Mouse (Mus musculus) adrenal gland, postnatal 36 days (tissue): ENCODE results near the gene Zfp12. TPM values are rescaled to one million over a fixed set of nuclear protein-coding genes. Genes with fewer than 3 reads are reported as not detected.

Source experiments
- DNase-seq, 2 experiments: peaks; one replicate each; pipeline ENCODE4 v3.0.0; 2021; ENCODE audit warnings: mixed read lengths in 1 of 2
- total RNA-seq, 2 experiments: library from RNA; stranded (reverse); gene quantifications; 2 replicates each; pipeline ENCODE4 v1.2.3; 2021

Gene Zfp12
- total RNA-seq, 2 experiments from 2014 or later = 22.2 to 22.9 TPM

GRCm38 (mm10) chr5:143266794-143267193, 31.8 kb downstream of the Zfp12 start:
- DNase-seq = no peak

- no peak for DNase-seq
Observed at GRCm38 (mm10) chr5:143268985-143269362, 34.0 kb downstream of the Zfp12 start.

DNA sequence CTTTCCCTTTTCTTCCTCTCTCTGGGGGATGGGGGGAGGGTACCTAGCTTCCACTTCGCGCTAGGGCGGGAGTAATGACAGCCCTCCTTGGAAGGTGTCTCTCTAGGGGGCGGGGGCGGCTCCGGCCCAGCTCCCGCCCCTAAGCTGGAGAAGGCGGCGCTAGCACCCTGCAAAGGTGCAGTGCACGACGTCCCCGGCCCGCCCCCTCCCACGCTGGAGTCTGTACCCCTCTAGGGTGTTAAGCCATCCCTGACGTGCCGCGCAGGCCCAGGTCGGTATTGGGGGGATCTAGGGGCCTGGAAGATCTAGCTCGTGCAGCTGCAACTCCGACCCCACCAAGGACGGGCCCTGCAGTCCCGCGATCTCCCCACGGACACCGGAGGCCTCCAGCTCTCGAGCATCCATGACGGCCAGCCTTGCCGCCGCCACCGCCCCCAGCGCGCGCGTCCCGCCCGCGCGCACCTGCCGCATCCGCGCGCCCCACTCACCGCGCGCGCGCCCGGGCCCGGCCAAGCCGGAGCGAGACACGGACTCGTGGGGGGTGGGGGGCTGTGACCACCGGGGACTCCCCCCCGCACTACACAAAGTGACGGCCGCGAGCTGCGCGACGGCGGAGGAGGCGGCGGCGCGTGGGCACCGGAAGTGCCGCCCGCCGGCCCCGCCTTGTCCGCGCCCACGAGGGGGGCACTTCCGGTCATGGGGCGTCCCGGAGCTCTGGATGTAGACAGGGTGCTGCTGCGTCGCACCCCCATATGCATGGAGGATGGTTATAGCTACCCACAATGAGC, 34.6 kb downstream of the Zfp12 start, which contains the start of gene Zfp316:
TSS of gene Zfp316 (minus strand) at position 660 of the 788 bp plus-strand sequence.
- peak; percentile 74 to 89 for DNase-seq

DNA sequence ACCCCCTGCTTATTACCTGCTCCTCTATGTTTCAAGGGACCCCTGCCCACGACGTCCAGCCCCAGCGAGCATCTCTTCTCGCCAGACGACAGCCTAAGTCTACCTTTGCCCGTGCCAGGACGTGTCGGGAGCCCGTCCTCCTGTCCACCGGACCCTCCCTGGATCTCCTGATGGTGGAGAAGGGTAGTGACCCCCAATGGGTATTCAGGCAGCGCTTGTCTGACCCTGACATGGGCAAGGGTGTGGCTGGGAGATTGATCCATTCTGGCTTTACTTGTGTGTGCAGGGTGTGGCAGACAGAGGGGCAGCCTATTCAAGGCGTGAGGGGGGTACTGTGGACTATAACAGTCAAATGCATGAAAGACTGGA, 35.2 kb downstream of the Zfp12 start:
- no peak for DNase-seq

DNA sequence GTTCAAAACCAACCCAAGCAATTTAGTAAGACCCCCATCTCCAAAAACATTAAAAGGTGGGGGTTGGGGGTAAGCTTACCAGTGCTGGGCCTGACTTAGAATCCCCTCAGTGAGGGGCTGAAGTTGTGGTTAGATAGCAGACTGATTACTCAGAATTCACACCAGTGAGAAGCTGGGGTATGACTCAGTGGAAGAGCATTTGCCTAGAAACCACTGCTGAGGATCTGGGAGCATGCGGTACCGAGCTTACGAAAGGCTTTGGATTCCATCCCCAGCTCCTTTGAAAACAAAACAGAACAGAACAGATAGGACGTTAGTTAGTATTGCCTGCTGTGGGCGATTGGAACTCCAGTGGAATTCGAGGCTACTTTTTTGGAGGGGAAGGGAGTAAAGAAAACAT, 36.7 kb downstream of the Zfp12 start:
- DNase-seq = peak in 1 of 2 experiments; percentile 40

DNA sequence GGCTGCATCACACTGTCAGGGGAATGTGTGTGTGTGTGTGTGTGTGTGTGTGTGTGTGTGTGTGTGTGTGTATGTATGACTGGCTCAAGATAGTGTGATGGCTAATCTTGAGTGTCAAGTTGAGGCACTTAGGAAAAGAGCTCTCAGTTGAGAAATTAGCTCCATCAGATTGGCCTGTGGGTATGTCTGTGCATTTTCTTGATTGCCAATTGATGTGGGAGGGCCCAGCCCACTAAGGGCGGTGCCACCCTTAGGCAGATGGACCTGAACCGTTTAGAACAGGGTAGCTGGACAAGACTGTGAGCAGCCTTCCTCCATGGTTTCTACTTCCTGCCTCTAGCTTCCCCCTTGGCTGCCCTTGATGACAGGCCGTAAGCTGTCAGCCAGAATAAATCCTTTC, 37.1 kb downstream of the Zfp12 start:
- no peak for DNase-seq

GRCm38 (mm10) chr5:143272540-143273330, 37.8 kb downstream of the Zfp12 start:
- DNase-seq = no peak

DNA sequence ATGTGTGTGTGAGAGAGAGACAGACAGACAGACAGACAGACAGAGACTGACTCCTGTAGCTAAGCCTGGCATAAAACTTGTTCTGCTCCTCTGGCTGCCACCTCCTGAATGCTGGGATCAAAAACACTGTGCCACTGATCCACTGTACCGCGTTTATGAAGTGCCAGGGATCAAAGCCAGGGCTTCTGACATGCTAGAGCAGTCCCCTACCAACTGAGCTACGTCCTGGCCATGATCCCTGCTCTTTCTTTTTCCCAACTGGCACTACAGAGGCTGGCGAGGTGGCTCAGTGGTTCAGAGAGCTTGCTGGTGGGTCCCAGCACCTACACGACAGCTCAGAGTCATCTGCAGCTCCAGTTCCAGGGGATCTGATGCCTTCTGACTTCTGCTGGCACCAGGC, 40.8 kb downstream of the Zfp12 start:
- DNase-seq = no peak

DNA sequence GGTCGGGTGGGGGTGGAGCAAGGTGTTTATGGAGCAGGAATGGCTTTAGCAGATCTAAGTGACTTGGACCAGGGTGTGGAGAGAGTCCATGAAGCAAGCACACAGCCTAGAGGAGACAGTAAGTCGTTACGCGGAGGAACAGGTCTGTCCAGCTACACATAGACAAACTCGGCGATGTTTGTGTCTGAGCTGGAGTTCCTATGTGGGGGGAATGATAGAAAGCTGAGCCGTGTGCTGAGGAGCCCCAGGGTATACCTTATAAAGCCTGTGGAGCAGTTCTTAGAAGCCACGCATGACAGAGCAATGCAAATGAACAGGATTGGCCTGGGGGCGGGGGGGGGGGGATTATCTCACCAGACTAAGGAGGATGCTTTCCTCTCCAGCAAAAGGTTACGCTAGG, 44.3 kb downstream of the Zfp12 start:
- no peak for DNase-seq

- peak in 1 of 2 experiments; percentile 37 for DNase-seq
Observed at GRCm38 (mm10) chr5:143284762-143285161, 49.8 kb downstream of the Zfp12 start.

GRCm38 (mm10) chr5:143287774-143288328, 52.9 kb downstream of the Zfp12 start:
- DNase-seq = peak; percentile 12 to 13

GRCm38 (mm10) chr5:143288378-143288911, 53.5 kb downstream of the Zfp12 start:
- DNase-seq = no peak

DNA sequence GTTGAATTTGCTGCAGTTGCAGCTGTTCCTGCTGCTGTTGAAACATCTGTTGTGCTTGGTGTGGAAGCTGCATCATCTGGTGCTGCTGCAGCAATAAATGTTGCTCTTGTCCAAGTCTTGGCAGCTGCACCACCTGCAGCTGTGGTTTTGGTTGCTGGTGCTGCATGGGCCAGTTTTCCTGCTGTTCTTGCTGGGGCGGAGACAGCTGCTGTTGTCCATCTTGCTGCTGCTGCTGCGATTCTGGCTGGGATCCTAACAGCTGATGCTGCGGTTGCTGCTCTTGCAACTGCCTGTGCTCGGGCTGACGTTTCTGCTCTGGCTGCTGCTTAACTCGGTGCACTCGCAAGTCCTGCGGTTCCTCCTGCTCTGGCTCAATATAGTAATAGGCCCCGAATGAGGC, 54.3 kb downstream of the Zfp12 start:
- DNase-seq = no peak

- DNase-seq = no peak
Observed at GRCm38 (mm10) chr5:143292879-143293278, 57.9 kb downstream of the Zfp12 start.

GRCm38 (mm10) chr5:143293404-143293803, 58.4 kb downstream of the Zfp12 start, which contains the start of gene Zfp853:
Zfp853 (minus strand) TSS chr5:143293623.
- no peak for DNase-seq

- DNase-seq = no peak
Observed at GRCm38 (mm10) chr5:143294862-143295261, 59.9 kb downstream of the Zfp12 start.

- no peak for DNase-seq
Observed at GRCm38 (mm10) chr5:143295330-143295729, 60.4 kb downstream of the Zfp12 start.

DNA sequence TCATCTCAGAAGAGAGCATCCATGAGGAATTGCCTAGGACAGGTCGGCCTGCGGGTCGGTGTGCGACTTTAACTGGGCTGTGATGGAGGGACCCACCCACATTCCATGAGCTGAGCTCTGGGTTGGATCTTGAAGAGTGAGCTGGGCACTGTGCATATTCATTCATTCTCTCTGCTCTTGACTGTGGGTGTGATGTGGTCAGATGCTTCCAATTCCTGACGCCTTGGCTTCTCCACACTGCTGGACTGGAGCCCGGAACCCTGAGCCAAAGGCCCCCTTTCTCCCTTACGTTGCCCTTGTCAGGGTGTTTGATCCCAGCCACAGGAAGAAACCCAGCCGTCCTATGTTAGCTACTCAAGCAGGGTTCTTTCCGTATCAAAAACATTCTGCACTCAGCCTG, 63.0 kb downstream of the Zfp12 start:
- DNase-seq = no peak

DNA sequence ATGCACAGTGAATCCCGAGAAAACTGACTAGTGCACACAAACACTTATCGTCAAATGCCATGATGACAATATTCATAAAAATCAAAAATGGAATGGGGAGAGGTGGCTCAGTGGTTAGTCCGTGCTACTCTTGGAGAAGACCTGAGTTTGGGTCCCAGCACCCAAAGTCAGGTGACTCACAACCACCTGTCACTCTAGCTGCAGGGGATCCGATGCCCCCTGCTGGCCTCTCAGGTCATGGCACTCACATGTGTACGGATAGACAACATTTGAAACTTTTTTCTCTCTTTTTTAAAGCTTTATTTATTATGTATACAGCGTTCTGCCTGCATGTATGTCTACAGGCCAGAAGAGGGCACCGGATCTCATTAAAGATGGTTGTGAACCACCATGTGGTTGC, 63.4 kb downstream of the Zfp12 start:
- DNase-seq = no peak
